Mouse (Mus musculus) mesoderm, embryonic 11.5 days (tissue): ENCODE results near the gene Defb29.

Source experiments
- DNase-seq: peaks from one replicate; pipeline ENCODE4 v3.0.0-alpha.2; 2012; ENCODE audit warnings: low read depth, low spot score

The Defb29 gene

DNA sequence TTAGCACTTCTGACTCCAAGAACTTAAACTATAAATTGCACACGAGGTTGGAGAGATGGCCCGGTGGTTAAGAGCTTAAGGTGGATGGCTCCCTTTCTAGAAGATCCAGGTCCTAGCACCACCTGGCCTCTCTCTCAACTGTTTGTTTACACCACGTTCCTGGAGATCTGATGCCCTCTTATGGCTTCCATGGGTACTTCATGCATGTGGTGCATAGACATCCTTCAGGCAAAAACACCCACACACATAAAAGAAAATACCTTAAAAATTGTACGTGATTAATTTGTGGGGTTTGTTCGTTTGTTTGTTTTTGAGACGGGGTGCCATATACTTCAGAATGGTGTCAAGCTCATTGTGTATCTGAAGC is 39.1 kb downstream of the Defb29 start:
- DNase-seq = no peak

DNA sequence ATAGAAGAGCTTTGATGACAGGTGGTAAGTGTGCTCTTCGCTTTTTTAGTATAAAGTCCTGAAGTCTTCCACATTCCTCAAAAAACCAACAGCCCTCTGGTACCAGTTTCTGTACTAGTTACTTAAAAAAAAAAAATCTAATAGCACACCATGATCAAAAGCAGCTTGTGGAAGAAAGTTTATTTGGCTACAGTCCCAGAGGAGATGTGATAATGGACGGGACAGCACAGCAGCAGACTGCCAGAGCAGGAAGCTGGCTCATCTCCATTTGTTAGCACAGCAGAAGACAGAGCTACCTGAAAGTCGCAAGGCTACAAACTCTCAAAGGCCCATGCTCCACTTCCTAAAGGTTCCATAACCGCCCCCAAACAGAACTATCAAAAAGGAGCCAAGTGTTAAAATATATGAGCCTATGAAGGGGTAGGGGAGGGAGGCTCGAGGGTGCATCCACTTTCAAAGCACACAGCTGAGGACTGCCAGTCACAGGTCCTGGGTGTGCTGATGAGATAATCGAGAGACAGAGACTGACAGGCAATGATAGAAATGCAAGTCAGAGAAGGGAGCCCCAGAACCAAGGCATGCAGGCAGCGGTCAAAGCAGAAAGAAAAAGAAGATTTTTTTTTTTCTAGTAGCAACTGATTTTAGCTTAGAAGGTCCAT is 39.6 kb downstream of the Defb29 start:
- no peak for DNase-seq

DNA sequence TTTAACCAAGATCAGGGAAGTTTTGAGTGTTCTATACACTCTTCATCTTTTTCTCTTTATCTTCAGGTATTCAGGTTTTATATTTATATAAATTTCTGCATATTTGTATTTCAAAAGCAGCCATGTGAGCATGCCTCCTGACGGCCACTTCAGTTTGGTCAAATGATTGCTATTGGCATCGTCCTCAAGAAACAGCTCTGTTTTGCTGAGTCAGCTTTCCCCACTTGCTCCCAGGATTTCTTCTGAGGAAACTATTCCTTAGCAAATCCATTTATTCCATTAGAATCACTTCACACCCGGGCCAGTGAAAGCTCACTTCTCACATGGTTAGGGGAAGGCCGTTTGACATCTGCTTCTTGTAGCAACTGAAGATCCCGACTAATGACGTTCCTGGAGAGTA is 41.9 kb downstream of the Defb29 start:
- DNase-seq = no peak

DNA sequence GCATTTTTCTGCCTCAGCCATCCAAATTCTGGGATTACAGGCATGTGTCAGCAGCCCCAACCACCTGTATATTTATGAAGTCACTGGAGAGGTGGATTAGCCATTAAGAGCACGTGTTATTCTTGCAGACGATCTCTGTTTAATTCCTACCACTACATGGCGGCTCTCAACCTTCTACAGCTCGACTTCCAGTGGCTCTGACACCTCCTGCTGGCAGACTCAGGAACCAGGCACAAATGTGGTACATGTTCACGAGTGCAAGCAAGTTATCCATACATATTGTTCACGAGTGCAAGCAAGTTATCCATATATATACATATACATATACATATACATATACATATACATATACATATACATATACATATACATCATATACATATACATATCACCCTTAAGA is 46.7 kb downstream of the Defb29 start:
- no peak for DNase-seq

DNA sequence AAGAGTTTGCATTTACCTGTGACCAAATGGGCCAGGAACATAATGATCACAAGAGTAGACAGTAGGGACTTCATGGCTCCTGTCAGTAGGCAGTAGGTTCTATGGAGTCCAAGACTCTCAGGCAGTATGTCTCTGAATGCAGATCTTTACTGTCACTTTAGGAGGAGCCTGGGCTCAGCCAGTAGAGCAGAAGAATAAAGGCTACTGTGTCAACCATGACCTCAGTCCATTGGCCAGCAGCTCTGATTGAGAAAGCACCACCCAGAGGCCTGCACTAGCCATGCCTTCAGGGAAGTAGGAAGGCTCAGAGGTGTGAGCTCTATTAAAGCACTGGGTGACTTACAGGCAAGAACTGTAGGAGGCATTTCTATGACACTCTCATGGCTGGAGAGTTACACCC is 49.9 kb downstream of the Defb29 start, which contains the start of gene Defb22:
Gene Defb22, minus strand, starts transcription at position 101 of the 400 bp plus-strand sequence.
- DNase-seq = no peak
